Mouse (Mus musculus): ENCODE data around the gene Olfr1368. TPM values are rescaled to one million over a fixed set of nuclear protein-coding genes. Genes with fewer than 3 reads are reported as not detected.

The Olfr1368 gene
- not detected for total RNA-seq (2023)

GRCm38 (mm10) chr13:21145767-21146166, at the start of gene Olfr1368:
Gene Olfr1368 (minus strand): TSS chr13:21145867.

GRCm38 (mm10) chr13:21179367-21179723, 33.7 kb upstream of the Olfr1368 start, which contains the start of gene Trim27:
Gene Trim27 (plus strand): TSS chr13:21179445.

GRCm38 (mm10) chr13:21129339-21129738, 16.3 kb downstream of the Olfr1368 start, which contains the start of gene Olfr263:
Gene Olfr263 (plus strand): TSS chr13:21129639.

GRCm38 (mm10) chr13:21111183-21111582, 34.5 kb downstream of the Olfr1368 start, which contains the start of gene Olfr1369-ps1:
Gene Olfr1369-ps1 (plus strand): TSS chr13:21111483.

Other genes starting within 250 kb of the Olfr1368 start
- not detected for gene Olfr1370, start 70.9 kb downstream of the Olfr1368 start, total RNA-seq (2023)
- not detected for gene Olfr1369-ps1, start 34.4 kb downstream of the Olfr1368 start, total RNA-seq (2023)
- not detected for gene Olfr263, start 16.2 kb downstream of the Olfr1368 start, total RNA-seq (2023)
- 10 to 100 TPM; 49.7 to 56.3 TPM for gene Trim27, start 33.6 kb upstream of the Olfr1368 start, total RNA-seq (2023)
- not detected for gene Gpx5, start 146.9 kb upstream of the Olfr1368 start, total RNA-seq (2023)
- gene Gpx6, start 166.3 kb upstream of the Olfr1368 start, total RNA-seq (2023) = not detected
- not detected for gene Olfr1367, start 201.0 kb upstream of the Olfr1368 start, total RNA-seq (2023)
- 1 to 10 TPM; 3.6 to 4.8 TPM for gene Zscan12, start 217.0 kb upstream of the Olfr1368 start, total RNA-seq (2023)